Mouse (Mus musculus) olfactory bulb, adult 2 months (tissue): ENCODE results near the gene Sytl3.
"Not testable (repeated sequence)": the region's sequence is repeated elsewhere in the genome, so short reads cannot be mapped to it uniquely, and the experiment has no call there.

Experiments
- CTCF ChIP-seq: fragments of 200-500 bp; IDR thresholded peaks from 2 replicates; pipeline ENCODE4 v1.5.1; 2012; ENCODE audit warnings: low read depth, mild to moderate bottlenecking, low read length, moderate library complexity; ENCODE audit not compliant: insufficient read depth
- POLR2A ChIP-seq: fragments of 200-500 bp; IDR thresholded peaks from 2 replicates; pipeline ENCODE4 v1.6.1; 2012; ENCODE audit warnings: mild to moderate bottlenecking, low read depth, low read length, moderate library complexity; ENCODE audit not compliant: insufficient read depth

DNA sequence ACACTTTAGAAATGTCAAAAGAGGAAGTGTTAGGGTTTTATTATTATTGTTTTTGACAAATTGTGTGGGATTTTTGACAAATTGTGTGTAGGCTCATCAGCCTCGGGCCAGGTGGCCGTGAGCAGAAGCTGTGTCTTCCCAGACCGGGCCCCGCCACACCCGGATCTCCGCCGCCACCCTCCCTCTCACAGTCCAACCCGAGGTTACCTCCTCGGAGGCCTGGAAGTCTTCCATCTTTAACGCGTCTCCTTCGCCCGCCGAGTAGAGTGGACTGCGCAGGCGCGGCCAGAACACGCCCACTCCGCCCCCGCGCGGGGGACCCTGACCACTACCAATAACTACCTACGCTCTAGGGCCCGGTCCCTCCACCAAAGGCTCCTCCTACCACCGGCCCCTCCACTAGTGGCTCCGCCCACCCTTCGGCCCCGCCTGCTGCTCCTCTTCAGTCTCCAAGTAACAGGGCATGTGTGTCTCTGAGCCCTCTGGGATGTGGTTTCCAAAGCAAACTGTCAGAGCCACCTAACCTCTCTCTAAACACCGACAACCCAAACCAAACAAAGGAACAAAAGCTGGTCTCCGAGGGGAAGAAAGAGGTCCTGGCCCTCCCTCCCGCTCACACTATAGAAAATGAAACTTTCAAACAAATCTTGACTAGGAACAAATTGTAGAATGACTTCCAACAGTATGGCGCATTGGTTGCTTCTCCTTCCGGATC lies 3.2 kb upstream of the Sytl3 start, which contains the start of gene Dynlt1f:
- not testable (repeated sequence) for TF ChIP-seq POLR2A, CTCF
